Mouse (Mus musculus): Measurements from ENCODE around the gene Cpm.

The Cpm gene

DNA sequence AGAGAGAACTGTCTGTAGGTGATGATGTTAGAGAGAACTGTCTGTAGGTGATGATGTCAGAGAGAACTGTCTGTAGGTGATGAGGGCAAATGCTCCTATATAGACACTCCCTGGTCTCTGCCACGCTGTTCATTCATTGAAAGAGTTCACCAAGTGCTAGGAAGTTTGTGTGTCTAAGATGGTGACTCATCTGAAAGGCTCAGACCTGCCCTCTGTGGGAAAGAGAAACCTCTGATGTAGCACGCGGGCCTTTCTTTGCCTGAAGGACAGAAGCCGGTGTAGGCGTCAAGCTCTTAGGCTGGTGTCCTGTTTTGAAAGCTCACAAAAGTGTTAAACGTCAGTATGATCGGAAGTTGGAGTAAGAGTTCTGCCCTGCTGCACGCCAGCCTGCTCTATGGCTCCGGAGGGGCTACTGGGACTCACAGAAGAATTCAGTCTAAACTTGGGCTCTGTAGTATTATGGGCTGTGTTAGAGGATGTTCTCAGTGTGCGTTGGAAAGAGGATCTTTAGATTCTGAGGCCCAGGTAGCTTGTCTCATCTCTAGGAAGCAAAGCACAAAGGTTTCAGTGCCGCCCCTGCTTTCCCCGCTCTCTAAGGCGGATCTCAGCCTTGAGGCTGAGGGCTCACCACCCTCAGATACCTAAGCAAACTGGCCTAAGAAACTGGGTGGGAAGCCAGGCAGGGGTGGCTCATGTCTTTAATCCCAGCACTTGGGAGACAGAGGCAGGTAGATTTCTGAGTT, 48.4 kb downstream of the Cpm start:
- DNase-seq, result no peak

DNA sequence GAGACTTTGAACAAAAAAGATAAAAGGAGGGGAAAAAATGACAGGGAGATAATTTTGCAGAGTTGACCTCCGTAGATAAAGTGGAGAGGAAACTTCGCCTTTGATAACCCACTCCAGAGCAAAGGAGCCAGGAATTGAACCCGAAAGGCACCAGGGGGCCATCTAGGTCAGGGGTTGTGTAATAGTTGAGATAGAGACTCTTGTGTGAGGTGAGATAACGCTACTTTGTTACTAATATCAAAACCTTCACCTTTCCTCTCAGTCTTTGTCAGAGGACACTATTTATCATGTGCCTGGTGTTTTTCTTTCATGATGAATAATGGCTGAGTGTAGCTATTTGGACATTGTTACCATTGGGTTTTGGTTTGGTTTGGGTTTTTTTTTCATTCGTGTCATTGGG, 49.1 kb downstream of the Cpm start:
- no peak for DNase-seq

DNA sequence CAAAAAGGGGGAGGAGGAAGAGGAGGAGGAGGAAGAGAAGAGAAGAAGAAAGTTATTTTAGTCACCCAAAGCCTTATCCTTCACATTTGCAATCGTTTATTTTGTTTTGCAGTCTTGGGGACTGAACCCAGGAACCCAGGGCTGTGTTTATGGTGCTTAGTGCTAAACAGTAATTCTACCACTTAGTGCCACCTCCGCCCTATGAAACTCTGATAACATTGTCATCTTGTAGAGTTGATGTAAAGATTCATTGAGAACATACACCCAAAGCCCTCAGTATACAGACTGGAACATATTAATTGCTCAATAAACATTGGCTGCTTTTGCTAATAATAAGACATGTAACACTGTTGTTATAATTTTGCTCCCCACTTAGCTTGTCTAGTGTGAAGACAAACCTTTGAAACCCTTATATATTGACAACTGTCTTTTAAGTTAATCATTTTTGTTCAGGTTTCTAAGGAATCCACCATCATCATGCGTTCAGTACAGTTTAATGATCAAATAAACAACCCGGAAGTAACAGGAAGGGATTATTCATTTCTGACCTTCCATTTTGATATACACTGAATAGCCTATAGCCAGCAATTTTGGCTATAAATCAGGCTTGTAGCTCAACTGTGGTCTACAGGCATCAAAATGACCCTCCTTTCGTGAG, 49.9 kb downstream of the Cpm start:
- DNase-seq, result no peak

DNA sequence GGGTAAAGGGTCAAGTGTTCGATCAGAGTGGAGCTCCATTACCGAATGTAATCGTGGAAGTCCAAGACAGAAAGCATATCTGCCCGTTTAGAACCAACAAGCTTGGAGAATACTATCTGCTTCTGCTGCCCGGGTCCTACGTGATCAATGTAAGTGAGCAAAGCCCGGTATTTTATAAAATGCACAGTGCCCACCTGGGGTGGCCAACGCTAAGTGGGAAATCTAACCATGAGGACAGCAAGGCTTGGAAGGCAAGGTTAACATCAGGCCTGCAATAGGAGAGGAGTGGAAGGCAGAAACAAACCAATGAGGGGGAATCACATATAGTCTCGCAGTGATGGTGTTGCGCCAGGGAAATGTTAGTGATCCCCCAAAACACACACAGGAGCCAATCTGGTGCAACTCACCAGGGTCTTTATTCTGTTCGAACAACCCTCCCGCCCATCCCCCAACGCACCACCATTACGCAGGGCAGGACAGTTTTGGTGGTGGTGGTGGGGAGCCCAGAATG, 50.7 kb downstream of the Cpm start:
- DNase-seq, result no peak

DNA sequence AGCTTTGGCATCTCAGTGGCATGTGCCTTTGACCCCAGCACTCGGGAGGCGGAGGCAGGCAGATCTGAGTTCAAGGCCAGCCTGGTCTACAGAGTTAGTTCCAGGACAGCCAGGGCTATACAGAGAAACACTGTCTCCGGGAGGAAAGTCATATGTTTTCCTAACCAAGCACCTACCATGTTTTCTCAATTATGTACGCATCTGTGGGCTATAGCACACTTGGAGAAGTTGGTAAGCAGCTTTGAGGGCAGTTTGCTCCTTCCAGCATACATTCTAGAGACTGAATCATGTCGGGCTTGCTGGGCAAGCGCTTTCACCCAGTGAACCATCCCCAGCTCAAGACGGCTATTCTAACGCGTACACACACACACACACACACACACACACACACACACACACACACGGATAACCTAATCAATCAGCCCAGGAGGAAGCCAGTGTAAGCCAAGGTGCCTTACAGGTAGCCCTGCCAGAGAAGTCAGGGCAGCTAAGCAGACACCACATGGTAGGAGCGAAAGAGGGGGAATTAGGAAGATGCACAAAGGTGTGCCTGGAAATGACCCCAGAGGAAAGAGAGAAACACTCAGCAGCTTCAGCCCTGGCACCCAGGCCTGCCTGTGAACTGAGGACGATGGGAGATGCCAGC, 51.7 kb downstream of the Cpm start:
- no peak for DNase-seq

DNA sequence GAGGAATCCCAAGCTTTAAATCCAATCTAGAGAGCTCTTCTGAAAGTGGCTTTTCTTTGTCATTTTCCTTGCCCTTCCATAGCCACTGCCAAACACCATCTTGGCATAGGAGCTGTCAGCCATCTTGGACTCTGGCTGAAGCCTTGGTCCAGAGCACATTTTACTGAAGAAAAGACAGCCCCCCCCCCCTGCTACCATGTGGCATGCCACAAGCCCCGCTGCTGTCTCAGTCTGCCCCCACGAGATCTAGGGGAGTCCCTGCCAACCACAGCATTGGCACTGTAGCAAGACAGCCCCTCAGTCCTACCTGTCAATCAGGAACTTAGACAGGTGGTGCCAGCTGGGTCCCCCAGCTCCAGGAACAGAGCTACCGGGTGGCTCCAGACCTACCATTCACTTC, 52.2 kb downstream of the Cpm start:
- DNase-seq, result no peak

DNA sequence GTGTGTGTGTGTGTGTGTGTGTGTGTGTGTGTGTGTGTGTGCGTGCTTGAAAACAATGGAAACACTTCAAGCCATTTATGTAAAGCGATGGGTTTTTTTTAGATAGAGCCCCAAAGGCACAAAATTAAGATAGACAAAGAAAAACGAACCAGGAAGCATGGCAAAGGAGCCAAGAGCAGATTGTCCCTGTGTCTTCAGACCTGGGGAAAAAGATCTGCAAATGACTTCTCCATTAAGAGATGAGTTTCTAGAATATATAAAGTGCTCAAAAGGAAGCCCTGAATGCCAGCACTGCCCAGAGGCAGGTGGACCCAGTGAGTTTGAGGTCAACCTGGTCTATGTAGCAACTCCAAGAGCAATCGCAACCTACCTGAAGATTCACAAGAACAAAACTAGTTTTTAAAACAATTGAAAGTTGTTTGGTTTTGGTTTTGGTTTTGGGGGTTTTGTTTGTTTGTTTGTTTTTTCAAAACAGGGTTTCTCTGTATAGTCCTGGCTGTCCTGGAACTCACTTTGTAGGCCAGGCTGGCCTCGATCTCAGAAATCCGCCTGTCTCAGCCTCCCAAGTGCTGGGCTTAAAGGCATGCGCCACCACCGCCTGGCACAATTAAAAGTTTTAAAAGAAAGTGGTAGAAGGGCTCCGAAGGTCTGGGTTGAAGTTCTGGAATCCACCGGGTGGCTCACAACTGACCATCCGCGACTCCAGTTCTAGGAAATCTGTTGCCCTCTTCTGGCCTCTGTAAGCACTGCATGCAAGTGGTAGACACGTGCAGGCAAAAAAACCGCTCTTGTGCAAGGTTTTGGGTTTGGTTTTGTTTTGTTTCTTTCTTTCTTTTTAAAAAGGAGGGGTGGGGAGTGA, 52.9 kb downstream of the Cpm start:
- DNase-seq, result peak; percentile 64

DNA sequence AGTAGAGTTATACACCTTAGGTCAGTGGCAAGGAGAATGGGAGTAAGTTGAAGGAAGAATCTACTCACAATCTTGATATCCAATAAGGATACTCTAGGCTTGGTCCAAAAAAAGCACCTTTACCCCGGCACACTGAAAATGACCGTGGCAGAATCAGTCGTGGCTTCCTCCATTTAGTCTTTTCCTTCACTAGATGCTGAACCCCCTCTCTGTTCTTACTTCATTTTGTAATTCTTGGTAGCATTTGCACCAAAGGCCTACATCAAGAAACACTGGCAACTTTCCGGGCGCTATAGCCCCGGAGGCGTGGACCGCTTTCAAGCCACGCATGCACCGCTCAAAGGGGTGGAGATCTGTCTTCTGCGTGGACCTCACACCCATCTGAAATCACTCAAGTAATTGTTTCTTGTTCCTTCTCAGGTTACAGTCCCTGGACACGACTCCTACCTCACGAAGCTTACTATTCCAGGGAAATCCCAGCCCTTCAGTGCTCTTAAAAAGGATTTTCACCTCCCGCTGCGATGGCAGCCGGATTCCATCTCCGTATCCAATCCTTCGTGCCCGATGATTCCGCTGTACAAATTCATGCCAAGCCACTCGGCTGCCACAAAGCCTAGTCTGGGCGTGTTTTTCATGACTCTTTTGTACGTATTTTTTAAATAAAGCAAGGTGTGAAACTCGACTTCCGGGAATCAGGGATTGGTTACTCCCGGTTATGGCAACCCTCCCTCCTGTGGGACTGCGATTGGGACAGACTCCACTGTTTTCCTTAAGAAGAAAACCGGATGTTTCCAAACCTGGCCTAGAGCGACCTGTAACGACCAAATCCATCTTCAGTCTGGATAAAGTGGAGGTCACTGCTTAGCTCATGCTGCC, 53.8 kb downstream of the Cpm start:
- no peak for DNase-seq

DNA sequence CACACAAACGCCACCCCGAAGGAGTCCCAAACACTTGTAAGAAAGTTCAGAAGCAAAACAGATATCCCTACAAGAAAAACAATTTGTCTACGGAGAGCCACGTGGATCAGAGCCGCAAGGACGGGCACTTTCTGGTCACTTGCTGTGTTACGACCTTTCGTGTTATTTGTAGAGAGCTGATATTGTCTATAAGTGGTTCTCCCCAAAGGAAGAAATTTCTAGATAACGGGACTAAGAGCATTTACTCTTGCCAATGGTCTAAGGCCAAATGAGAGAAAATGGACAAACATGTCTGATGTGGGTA, 54.4 kb downstream of the Cpm start:
- no peak for DNase-seq

DNA sequence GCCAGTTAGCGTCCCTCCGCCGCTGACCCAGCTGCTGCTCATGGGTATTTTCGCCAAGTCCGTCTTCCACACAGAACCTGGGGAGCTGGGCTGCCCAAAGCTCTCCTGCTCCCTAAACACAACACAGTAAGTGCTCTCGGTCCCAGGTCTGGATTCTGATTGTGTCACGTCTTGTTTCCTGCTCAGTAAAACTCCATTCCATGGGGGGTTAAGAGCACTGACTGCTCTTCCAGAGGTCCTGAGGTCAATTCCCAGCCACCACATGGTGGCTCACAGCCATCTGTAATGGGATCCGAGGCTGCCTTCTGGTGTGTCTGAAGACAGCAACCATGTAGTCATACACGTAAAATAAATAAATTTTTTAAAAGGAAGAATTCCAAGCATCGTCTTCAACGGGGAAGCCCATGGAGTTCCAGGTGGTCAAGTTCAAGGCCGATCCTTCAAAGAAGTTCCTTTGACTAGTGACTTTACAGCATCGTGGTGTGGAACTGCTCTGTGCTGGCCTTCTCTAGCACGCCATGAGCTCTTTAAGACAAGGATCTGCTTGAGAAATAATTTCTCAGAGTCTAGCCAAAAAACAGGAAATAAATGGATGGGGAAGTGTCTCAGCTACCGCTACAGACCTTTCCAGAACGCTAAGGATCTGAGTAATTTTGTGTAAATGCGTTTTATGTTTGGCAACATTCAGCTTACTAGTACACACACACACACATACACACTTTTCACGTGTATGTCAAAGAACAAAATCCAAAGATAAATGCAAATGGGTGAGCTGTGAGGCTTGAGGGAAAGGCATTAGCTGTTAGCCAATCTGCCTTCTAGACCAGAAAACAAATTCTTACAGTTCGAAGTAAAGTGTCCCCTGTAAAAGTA, 55.2 kb downstream of the Cpm start:
- no peak for DNase-seq

DNA sequence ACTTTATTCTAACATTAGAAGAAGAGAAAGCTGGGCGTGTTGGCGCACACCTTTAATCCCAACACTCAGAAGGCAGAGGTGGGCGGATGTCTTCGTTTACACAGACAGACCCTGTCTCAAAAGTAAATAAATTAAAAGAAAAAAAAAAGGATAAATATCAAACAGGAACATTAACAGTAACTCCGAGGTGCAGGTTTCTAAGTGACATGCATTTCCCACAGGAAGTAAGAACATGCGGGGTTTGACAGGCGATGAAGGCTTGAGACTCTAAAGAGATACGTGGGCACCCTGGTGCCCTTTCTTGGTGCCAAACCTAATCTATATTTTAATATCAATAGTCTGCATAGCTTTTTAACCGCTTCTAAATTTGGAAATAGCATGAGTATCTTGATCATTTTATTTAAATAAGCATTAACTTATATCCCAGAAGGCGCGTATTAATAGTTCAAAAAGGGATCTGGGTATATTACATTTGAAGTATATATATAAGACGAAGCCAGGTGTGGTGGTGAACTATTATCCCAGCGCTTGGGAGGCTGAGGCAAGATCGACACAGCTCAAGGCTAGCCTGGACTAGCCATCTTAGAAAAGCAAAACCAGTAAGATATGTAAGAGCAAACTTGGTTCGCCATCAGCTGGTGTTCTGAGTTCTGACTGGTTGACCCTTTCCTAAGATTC, 56.0 kb downstream of the Cpm start:
- no peak for DNase-seq

DNA sequence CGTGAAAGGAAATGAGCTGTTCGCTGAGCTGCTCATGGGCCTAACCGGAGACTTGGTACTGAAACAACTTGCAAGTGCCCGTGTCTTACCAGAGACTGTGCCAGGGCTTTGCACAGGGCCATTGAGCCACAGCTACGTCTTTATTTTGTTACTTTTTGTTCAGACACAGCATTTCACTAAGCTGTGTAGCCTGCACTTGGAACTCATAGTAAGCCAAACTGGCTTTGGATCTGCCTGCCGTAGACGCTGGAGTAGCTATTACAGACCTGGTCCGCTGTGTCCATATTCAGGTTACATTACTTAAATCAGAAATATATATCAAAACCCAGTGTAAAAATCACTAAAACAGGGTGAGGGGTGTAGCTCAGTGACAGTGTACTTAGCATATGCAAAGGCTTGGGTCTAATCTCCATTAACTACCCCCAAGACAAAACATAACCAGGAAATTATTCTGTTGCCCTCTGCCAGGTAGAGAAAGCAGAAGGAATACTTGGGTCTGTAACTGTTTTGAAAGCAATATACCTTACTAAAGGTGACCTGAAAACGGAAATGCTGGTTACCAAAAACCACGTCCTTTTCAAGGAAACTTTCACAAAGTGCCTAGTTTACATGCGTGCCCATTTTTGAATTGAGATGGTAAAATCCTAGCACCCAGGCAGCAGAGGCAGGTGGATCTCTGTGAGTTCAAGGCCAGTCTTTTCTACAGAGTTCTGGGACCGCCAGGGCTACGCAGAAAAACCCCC, 56.7 kb downstream of the Cpm start:
- DNase-seq, result no peak

DNA sequence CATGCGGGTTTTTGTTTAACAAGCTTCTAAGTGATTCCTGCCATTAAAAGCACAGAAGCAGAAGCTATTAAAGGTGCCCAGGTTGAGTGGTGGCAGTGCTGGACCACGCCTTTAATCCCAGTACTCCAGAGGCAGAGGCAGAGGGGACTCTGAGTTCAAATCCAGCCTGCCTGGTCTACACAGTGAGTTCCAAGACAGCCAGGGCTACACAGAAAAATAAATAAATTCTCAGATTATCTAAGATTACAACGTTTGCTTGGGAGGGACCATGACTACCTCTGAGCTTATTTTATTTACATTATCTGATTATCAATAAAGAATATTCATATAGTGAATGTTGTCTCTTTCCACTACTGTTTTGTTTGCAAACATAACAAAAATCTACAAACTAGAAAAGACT, 57.7 kb downstream of the Cpm start:
- DNase-seq, result no peak

DNA sequence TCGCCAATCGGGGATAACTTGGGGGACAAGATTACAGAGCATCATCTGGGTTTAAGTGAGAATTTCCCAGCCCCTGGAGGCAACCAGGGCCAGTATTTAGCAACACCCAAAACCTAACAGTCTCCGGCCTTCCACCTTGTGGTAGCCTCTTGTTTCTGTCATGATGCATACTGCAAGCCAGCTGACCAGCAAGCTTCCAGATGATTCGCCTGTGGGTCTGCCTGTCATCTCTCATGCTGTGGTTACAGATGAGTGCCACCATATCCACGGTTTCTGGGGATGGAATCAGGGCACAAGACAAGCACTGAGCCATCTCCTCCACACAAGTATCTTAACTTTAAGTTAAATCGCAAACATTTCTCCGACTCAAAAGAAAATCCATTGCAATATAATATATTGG, 58.3 kb downstream of the Cpm start:
- no peak for DNase-seq

DNA sequence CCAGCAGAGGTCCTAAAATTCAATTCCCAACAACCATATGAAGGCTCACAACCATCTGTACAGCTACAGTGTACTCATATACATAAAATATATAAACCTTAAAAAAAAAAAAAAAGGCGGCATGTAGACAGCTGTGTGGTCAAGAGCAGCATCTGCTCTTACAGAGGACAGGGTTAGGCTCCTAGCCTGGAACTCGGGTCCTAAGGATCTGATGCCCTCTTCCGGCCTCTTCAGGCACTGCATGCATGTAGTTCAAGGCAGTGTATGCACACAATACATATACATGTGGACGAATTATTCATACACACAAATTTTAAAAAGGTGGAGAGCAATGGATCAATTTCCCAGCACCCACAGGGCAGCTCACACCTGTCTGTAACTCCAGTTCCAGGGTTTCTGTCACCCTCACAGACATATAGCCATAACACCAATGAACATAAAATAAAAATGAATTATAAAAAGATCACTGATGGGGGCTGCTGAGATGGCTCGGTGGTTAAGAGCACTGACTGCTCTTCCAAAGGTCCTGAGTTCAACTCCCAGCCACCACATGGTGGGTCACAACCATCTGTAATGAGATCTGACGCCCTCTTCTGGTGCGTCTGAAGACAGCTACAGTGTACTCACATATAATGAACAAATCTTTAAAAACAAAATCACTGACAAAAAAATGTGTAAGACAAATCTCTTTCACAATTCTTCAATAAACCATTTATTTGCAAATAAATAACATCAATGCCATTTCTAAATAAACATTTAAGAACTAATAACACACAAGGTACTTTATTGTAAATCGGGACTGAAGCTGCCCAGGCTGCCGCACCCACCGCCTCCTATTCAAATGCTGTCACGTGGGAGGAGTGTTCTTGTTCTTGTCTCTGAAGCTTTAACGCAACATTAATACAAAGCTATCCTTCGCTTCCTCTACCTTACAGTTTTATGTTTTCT, 59.2 kb downstream of the Cpm start:
- peak; percentile 51 for DNase-seq

DNA sequence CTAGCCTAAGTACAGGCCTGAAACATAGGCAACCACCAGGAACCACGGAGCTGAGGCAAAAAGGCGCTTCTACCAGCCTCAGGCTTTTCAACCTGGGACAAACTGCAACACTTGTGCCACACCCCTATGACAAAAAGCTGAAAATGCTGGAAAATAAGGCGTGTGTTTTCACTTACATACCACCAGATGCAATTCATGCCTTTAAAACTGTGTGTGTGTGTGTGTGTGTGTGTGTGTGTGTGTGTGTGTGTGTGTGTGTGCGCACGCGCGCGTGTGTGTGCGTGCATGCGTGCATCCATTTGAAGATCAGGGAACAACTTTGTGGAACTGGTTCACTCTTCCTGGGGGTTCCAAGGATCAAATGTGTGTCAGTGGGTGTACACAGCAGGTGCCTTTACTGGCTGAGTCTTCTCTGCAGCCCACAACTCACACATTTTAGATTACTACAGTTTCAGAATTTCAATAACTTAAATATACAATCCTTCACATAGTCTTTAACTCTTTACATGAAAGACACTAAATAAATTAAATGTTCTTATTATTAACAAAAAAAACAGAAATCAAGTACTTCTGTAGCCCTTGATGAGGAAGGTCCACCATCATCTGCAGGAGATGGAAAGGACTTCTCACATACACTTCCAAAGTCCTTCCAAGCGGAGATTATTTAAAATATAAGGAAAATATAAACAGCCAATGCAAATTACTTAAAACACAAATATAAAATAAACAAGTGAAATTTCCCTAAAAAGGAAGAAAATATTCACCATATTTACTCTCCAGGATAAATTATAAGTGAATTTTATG, 60.2 kb downstream of the Cpm start:
- DNase-seq, result no peak

DNA sequence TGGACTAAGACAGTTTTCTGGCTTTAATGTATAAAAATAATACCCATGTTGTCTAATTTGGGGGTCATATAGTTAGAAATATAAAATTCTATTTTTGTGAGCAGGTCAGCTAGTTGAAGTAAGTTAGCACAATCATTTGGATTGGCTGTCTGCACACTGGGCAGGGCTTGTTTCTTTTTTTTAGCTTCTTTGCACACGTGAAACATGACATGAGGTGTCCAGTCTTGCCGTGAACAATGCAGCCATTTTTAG, 60.7 kb downstream of the Cpm start:
- DNase-seq, result no peak

DNA sequence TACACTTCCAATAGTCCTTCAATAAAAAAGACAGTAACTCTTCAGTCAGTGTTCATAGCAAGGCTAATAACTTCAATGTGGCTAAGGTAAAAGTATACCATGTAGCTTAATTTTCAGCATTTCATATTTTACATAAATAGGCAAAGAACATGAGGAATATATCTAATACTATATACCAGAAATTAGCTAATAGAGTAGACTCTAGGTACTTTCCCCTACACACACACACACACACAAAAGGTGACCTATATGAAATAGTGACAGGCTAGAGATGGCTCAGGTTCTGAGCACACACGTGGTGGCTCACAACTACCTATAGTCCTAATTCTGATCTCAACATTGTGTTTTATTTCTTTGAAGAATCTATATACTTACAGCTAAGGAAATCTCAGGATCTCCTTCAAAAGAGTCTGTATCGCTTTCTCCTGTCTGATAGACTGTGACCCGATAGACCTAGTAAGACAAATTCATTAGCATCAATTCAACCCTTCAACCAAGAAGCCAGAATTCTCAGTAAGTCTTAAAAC, 61.5 kb downstream of the Cpm start:
- DNase-seq, result no peak
